Mouse (Mus musculus) kidney, adult 11 months (tissue): Measurements from ENCODE around the gene Vps52.
"Not testable (repeated sequence)": the region's sequence is repeated elsewhere in the genome, so short reads cannot be mapped to it uniquely, and the experiment has no call there.

Source experiments
- DNase-seq: peaks from one replicate; pipeline ENCODE4 v3.0.0; 2022

The Vps52 gene

DNA sequence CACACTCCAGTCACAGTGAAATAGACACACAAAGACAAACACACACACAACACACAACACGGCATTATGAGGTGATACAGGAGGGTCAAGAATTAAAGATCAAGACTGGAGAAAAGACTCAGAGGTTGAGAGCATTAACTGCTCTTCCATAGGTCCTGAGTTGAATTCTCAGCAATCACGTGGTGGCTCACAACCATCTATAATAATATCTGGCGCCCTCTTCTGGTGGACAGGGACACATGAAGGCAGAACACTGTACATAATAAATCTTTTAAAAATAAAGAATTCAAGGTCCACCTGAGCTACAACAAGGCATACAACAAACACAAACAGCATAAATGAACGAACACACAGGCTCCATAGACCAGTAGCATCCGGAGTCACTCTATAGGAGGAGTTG is 13.3 kb downstream of the Vps52 start:
- DNase-seq, result no peak

DNA sequence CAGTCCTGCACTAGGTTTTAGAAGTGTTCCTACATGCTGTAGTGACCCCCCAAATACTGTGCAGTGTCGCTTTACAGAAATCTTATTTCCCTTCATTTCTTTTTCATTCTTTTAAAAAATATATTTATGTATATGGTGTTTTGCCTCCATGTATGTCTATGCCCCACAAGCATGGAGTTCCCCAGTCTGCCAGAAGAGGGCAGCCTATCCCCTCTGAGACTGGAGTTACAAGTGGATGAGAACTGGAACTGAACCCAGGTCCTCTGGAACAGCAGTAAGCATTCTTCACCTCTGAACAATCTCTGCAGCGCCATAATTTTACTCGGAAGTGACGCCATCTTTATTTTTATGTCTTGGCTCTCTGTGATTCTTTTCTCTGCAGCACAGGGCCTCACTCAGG is 13.8 kb downstream of the Vps52 start:
- no peak for DNase-seq

DNA sequence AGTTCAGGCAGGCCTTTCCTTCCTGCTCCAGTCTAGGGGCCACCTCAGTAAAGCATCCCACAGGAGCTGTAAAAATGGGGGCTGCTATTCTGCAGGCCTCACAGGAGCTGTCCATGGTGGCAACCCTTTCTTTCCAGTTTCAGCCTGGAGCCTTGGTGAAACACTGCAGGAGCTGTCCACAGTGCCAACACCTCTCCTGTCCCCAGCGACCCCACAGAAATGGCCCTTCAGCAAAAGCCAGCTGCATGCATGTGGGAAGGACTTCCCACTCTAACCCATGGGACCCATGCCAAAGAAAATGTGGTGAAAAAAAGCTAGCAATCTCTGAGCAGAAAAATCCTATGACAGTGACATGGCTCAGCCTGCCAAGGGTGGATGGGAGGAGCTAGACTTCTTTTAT is 17.1 kb downstream of the Vps52 start:
- no peak for DNase-seq

DNA sequence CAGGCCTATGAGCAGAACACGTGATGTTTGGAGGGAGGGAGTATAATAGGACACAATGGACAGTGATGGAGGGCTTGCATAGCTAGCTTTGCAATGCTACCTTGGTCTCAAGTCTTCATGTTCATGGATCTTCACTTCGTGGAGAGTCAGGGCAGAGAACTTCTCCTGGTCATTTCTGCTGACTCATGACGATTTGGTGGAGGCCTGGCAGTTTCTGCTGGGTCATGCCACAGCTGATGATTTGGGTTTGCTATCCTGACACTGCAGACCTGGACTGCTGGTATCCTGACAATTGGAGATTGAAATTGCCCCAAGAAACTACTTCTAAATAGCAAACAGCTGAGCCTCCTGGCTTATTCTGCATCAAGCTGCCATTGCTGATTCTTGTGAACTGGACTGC is 18.0 kb downstream of the Vps52 start:
- no peak for DNase-seq

DNA sequence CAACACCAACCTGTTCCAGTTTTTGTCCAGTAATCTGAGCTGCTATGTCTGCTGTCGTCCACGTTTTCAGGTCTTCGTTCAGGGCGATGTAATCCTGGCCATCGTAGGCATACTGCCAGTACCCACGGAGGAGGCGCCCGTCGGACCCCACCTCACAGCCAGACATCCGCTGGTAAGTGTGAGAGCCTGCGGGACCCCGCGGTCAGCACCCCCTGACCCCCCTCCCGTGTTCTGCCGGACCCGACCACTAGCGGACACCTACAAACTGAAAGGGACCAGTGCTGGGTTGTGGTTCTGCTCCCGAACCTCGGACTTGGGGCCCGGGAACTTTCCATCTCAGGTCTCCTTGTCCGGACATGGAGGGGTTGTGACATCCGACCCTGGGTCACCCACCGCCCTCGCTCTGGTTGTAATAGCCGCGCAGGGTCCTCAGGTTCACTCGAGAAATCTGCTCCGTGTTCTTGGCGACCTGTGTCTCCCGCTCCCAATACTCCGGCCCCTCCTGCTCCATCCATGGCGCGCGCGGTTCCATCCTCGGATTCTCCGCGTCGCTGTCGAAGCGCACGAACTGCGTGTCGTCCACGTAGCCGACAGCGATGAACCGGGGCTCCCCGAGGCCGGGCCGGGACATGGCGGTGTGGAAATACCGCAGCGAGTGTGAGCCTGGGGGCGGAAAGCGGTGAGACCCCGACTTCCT is 22.4 kb downstream of the Vps52 start:
- no peak for DNase-seq

DNA sequence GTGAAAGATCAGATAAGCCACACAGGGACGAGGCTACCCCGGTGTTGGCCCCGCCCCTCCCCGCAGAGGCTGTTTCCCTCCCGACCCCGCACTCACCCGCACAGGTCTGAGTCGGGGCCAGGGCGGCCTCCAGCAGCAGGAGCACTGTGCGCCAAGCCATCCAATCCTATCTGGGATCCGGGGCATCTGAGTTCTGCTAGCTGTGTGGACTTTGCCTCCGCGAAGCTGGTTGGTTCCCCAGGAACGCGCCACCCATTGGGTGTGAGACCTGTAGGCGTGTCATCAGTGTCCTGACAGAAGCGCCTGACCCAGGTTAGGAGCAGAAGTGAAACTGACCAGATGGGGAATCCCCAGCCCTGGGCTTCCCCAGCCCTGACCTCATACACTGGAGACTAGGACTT is 23.0 kb downstream of the Vps52 start:
- peak; percentile 97 for DNase-seq

DNA sequence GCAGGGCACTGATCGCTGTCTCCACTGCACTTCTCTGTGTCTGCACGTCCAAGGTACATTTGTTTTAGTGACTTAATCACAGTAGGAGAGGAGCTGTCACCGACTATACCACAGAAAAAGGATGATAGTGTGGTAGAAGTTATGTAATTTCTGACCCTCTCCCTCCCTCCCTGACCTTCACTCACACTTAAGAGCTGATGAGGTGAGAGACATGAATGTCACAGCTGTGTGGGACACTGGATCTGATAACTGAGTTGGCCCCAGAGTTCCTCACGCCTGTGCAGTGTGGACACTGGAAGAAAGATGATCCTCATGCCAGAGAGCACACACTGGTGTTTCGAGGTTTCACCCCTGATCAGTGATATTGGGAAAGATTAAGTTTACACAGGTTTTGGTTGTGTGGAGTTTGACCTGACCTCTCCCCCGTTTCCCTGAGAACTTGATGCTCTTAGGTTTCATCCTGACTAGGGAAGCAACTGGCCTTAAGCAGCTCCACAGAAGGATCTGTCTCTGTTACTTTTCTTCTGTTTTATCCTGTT is 24.0 kb downstream of the Vps52 start:
- no peak for DNase-seq

DNA sequence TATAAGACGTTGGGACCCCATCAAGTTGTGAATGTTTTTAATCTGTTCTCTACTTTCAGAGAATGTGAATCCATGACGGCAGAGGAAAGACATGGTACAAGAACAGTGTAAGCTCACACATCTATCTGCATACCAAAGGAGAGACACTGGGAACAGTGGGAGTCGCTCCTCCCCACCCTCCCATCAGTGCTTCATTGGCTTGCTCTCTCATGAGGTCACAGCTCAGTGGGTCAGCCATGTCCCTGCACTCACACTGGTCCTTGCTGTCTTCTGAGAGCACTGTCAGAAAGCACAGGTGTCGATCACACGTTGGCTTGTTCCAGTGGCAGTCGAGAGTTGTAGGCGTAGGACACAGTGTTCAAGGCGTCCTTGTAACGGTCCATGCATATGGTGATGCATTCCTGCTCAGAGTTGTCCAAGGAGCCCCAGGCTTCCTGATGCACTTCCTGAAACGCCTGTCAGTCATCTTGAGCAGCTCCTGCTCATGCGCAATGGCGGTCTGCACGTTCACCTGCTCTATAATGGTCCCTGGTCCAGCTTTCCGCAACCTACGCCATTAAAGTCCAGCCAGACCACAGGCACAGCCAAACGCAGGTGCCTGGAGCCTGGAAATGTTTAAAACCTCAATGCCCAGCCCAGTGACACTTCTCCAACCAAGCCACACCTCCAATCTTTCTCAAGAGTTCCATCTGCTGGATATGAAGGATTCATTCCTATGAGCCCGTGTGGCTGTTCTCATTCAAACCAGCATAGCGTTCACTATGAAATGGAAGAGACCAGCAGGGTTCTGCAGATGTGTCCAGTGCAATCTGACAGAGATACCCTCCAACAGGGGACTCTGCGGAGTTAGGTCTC is 24.8 kb downstream of the Vps52 start:
- DNase-seq, result no peak

DNA sequence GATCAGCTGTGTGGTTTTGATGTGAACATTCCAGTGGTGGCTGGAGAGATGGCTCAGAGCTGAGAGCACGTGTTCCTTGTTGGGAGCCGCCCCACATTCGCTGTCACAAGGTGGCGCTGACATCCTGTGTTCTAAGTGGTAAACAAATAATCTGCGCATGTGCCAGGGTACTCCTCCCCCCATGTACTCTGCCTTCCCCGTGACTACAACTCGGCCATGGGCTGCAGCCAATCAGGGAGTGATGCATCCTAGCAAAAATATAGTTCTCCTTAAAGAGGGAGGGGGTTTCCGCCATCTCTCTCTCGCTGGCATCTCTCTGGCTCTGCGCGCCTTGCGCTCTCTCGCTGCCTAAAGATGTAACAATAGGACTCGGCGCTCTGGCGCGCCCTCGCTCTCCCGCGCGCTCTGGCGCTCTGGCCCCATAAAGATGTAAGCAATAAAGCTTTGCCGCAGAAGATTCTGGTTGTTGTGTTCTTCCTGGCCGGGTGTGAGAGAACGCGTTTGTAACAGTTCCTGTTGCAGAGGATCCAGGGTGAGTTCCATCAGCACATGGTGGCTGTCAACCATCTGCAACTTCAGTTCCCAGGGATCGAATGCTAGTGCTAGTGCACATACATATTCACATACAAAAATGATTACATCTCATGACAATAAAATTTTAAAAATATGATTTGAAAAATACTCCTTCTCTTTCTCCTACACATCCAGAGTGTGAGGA is 25.7 kb downstream of the Vps52 start:
- DNase-seq, result peak; percentile 95

DNA sequence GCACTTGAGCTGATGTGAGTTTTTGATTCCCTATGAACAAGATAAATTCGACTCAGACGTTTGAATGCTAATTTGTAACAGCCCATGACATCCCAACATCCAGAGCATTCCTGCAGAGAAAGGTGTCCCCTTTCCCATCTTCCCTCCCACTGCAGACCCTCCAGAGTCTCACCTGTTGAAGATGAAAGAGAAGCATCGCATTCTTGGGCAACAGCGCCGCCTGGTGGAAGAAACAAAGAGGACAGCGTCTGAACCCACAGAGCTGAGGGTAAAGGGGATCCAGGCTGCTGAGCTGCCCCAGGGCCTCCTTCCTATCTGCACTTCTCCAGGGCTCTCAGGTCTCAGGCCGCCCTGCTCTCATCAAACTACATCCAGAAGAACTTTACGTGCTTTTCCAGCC is 26.5 kb downstream of the Vps52 start:
- not testable (repeated sequence) for DNase-seq

DNA sequence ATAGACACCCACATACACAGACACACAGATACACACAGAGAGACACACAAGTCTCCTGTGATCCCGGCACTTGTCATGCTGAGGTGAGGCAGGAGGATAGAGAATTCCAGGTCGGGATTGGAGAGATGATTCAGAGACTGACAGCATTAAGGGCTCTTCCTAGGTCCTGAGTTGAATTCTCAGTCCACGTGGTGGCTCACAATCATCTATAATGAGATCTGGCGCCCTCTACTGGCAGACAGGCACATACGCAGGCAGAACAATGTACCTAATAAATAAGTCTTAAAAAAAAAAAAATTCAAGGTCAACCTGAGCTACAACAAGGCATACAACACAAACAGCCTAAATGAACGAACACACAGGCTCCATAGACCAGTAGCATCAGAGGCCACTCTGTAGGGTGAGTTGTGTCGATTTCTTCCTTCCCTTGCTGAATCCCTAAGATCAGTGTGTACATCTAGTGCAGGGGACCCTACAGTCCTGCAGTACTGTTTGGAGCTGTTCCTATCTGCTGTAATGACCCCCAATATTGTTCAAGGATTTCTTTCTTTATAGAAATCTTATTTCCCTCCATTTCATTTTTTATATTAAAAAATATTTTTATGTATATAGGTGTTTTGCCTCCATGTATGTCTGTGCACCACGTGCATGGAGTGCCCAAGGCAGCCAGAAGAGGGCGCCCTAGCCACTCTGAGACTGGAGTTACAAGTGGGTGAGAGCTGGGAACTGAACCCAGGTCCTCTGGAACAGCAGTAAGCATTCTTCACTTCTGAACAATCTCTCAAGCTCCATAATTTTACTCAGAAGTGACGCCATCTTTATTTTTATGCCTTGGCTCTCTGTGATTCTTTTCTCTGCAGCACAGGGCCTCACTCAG is 36.4 kb downstream of the Vps52 start:
- DNase-seq, result no peak

DNA sequence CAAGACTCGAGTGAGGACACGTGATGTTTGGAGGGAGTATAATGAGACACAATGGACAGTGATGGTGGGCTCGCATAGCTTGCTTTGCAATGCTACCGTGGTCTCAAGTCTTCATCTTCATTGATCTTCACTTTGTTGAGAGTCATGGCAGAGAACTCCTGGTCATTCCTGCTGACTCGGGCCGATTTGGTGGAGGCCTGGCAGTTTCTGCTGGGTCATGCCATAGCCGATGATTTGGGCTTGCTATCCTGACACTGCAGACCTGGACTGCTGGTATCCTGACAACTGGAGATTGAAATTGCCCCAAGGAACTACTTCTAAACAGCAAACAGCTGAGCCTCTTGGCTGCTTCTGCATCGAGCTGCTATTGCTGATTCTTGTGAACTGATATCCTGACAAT is 39.3 kb downstream of the Vps52 start:
- no peak for DNase-seq

DNA sequence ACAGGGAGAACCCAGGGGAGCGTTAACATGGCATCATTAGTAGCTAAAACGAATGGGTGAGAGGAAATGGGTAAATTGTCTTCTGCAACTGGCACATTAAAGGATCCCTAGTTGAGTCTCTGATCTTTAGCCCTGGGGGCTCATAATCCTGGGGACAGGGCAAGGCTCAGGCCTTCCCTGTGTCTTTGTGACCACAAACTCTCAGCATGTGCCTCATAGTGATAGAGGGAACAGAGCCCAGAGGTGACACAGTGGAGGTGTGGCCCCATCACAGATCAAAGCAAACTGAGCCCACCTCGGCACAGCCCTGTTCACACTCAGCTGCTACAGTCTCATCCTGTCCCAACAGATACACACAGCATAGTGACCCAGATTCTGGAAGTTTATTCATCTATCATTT is 40.0 kb downstream of the Vps52 start:
- DNase-seq, result no peak

DNA sequence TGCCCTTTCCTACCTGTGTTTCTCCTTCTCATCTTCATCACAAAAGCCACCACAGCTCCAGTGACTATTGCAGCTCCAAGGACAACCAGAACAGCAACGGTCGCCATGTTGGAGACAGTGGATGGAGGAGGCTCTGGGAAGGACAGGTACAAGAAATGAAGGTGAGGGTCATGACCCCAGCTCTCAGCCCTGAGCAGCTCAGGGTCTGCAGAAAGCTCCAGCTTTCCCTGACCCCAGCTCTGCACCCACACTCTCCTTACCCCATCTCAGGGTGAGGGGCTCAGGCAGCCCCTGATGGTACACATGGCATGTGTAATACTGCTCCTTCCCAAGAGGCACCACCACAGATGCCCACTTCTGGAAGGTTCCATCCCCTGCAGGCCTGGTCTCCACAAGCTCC is 41.4 kb downstream of the Vps52 start:
- not testable (repeated sequence) for DNase-seq

DNA sequence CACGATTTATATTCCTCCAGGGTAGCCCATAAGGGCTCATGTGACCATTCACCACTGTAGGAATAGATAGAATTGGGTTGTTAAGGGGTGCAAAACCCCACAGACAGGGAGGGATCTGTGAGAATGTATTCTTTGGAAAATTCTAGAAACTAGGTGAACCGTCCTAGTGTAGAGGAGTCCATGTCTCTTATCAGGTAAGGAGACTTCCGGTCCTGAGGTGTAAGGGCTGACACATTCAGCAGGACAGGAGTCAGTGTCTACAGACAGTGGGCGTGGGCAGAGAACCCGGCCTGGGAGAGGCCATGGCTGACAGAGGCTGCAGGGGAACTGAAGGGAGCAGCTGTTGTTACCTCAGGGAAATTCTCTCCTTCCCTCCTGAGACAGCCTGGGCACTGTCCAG is 43.1 kb downstream of the Vps52 start:
- not testable (repeated sequence) for DNase-seq

DNA sequence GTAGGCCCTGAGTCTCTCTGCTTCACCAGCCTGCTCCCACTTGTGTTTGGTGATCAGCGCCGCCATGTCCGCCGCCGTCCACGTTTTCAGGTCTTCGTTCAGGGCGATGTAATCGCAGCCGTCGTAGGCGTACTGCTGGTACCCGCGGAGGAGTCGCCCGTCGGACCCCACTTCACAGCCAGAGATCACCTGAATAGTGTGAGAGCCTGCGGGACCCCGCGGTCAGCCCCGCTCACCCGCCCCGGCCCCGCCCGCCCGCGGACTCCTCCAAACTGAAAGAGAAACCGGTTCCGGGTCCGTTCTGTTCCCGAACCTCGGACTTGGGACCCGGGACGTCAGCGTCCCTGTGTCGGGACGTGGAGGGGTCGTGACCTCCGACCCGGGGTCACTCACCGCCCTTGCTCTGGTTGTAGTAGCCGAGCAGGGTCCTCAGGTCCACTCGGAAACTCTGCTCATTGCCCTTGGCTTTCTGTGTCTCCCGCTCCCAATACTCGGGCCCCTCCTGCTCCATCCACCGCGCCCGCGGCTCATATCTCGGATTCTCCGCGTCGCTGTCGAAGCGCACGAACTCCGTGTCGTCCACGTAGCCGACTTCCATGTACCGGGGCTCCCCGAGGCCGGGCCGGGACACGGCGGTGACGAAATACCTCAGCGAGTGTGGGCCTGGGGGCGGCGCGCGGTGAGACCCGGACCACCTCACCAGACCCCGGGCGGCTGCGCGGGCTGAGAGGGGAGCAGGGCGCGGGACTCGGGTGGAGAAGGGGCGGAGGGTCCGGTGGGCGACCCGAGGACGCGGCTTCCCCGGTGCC is 43.9 kb downstream of the Vps52 start:
- DNase-seq, result peak; percentile 29

DNA sequence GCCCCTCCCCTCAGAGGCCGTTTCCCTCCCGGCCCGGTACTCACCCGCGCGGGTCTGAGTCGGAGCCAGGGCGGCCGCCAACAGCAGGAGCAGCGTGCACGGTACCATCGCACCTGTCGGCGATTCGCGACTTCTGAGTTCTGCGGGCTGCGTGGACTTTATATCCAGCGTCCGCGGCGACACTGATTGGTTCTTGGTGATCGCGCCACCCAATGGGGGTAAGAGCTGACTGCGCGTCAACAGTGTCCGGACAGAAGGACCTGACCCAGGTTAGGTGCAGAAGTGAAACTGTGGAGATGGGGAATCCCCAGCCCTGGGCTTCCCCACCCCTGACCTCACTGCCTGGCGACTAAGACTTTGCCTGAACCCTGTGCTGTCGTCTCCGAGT is 44.5 kb downstream of the Vps52 start, which contains the start of gene H2-K1:
Gene H2-K1 (minus strand): TSS at position 198 of the 388 bp plus-strand sequence.
- DNase-seq, result peak; percentile 95

DNA sequence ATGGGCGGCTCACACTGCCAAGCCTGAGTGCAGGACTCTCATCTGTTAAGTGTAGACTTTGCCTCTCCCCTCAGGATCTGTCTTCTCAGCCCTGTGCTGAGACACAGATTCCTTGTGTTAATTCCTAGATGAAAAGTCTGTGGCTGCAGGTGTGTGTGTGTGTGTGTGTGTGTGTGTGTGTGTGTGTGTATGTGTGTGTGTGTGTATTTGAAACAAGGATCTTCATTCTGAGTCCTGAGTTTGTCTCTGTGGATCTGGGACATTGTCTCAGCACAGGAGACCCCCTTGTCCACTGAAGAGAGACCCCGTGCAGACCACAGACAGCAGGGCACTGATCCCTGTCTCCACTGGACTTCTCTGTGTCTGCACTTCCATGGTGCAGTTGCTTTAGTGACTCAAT is 45.2 kb downstream of the Vps52 start:
- not testable (repeated sequence) for DNase-seq

DNA sequence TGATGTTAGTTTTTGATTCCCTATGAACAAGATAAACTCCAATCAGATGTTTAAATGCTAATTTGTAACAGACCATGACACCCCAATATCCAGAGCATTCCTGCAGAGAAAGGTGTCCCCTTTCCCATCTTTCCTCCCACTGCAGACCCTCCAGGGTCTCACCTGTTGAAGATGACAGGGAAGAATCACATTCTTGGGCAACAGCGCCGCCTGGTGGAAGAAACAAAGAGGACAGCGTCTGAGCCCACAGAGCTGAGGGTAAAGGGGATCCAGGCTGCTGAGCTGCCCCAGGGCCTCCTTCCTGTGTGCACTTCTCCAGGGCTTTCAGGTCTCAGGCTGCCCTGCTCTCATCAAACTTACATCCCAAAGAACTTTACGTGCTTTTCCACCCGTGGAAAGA is 47.8 kb downstream of the Vps52 start:
- DNase-seq, result no peak

DNA sequence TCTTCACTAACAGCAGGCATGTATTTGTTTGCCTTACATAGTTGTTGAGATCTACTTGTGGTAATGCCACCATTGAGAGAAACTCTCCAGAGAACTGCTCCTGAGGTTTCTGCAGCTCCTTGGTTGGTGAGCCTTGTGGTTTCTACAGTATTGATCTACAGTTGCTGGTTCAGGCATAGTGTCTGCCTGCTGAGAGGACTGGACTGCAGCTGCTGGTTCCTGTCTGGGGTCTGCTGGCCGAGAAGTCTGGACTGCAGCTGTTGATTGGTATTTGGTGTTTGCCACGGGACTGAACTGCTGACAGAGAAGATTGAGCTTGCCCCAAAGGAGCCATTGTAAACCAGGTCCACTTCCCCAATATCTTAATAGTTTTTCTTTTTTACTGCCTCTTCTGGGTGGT is 51.0 kb downstream of the Vps52 start:
- DNase-seq, result no peak

DNA sequence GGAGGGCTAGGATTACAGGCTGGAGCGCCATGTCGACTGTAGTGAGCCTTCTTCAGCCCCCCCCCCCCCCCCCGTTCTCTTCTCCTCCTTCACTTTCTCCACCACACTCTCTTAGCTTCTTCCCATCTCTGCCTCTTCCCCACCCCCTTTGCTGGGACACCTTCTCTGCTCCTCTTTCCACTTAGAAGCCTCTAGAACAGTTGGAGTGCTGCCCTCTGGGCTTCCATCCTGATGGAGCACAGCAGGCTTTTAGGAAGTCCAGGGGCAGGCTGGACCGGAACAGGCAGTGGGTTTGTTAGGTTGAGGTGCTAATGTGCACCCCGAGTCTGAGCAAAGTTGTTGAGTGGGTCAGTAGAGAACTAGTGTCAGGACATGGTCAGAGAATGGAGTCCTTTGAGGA is 54.5 kb downstream of the Vps52 start:
- no peak for DNase-seq

DNA sequence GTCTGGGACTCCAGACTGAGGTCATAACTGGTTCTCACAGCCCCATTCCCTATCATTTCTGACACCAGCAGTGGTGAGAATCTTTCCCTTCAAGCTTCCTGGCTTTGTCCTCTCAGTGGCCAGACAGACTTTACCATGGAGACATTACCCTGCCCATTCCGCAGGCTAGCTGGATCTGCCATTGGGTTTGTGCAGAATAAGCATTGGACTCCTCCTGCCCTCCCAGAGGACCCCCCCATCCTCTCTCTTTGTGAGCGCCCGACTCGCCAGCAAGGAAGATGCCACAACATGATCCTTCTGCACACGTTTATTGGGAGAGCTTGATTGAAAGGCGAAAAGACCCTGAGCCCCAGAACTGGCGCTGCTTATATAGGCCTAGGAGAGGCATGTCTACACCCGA is 57.8 kb downstream of the Vps52 start:
- DNase-seq, result no peak
